Mouse (Mus musculus) erythroid progenitor cell, adult 5-6 weeks (primary cell): ENCODE results near the gene Ociad1. TPM values are rescaled to one million over a fixed set of nuclear protein-coding genes. Genes with fewer than 3 reads are reported as not detected.
"Not testable (repeated sequence)": the region's sequence is repeated elsewhere in the genome, so short reads cannot be mapped to it uniquely, and the experiment has no call there.

ENCODE experiments used
- ATAC-seq: replicated peaks from 2 replicates; pipeline ENCODE4 v1.8.0; 2016; ENCODE audit warnings: moderate number of reproducible peaks, mild to moderate bottlenecking, moderate TSS enrichment, inconsistent platforms; ENCODE audit not compliant: poor library complexity, low FRiP score, severe bottlenecking
- total RNA-seq, 2 experiments: library from RNA; stranded (forward) in 1 of 2; stranded (reverse) in 1 of 2; fragments of 150-400 nt in 1 of 2; fragments of 186-747, 209-891 nt in 1 of 2; gene quantifications; 2 replicates each; pipeline versions ENCODE4 v1.2.3 to v1.2.4; 2015 to 2017; ENCODE audit warnings: low replicate concordance in 2 of 2

Gene Ociad1
- total RNA-seq, 2 experiments from 2014 or later: 108 to 187 TPM

DNA sequence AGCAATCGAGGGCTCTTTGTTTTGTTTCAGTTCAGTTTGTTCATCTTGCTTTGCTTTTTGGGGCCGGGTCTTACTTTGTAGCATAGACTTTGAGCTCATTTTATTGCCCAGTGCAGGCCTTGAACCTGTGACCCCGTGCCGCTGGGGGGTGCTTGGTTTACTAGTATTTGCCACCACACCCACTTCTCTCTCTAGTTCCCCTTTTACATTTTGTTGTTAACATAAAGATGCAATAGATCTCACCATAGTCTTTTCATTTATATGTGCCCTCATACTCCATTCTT, 12.1 kb upstream of the Ociad1 start:
- no peak for ATAC-seq

DNA sequence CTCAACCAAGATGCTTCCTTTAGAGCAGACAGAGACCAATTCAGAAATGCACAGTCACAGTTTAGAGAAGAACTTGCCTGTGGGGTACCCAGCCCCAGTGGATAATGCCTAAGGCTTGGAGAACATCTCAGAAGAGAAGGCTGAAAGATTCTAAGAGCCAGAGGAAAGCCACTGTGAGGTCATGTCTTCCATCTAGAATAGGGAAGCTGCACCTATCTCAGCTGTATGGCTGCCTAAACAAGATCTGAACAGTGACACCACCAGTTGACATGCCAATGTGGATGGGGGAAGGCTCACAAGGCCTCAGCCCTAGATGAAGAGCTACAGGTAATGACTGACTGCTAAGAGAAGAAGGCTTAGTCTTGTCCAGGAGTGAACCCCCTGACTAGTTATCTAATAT, 8.5 kb upstream of the Ociad1 start:
- ATAC-seq: no peak

DNA sequence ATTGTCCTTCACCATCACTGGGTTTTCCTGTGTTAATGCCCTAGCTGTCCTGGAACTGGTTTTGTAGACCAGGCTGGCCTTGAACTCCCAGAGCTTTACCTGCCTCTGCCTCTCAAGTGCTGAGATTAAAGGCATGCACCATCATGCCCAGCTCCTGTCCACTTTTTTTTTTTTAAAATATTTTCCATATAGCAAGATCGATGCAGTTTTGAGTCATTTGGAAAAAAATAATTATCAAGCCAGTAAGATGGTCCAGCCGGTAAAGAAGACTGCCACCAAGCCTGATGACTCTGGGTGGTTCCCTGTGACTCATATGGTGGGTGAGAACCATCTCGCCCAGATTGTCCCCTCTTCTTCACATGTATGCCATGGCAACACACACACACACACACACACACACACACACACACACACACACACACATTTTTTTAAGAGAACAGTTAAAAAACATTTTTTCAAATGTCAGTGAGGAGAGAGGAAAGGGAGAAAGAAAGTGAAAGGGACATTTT, 7.1 kb upstream of the Ociad1 start:
- no peak for ATAC-seq

DNA sequence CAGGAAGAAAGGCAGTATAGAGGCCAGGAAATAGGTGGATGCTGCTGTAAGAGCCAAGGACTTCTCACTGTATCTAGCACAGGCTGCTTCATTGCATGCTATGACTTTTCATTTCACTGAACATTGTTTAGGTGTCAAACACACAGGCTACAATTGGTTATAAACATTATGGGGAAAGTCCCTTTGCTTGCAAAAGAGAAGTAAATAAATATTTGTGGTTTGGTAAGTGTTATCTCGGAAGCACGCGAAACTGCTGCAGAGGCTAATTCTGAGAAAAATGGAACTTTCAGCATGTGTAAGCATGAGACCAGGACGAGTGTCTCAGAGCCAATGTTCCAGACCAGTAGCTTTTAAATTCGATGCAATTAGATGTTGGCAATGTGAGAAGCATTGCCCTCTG, 6.0 kb upstream of the Ociad1 start:
- ATAC-seq: no peak

DNA sequence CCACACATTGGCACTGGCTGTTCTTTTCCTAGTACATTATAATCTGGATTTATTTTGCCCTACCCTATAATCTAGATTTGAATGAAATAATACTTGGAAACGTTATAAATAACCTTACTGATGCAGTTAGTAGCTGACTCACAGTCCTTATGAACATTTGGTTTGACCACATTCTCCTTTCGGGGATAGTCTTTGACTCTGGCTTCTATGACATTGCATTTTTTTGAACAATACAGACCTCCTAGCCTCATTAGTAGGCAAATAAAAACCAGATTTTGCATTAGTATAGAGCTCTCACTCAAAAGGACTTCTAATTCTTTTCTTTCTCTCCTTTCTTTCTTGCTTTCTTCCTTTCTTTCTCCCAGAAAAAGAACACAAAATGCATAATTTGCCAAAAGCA, 2.7 kb upstream of the Ociad1 start:
- ATAC-seq: no peak

DNA sequence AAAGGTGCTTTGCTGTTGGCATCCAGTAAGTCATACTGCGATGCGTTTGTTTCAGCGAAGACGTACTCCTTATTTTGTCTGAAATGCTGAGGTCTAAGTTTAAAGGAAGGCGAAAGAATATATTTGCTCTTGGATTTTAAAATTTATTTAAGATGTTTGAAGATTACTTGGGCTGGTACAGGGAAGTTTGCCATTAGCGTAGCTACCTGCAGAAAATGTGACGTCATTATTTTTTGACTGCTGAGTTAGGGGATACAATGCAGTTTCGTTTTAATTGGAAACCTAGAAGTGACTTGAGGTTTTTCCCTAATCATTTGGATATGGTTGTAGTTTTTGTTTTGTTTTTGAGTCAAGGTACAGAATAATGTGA, 859 bp downstream of the Ociad1 start:
- ATAC-seq: no peak

DNA sequence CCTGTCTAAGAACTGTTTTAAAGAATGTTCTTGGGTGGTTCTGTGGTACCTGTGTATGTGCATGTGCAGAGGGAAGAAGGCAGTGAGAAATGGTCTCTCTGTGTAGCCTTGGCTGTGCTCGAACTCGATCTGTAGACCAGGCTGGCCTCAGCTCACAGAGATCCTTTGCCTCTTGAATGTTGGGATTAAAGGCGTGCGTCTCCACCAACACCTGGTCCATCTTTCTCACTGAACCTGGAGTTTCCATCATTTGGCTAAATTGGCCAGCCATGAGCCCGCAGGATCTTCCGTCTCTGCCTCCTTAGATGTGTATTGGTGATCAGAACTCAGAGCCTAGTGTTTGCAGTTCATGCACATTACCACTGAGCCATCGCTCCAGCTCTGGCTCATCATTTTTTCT, 2.4 kb downstream of the Ociad1 start:
- no peak for ATAC-seq

DNA sequence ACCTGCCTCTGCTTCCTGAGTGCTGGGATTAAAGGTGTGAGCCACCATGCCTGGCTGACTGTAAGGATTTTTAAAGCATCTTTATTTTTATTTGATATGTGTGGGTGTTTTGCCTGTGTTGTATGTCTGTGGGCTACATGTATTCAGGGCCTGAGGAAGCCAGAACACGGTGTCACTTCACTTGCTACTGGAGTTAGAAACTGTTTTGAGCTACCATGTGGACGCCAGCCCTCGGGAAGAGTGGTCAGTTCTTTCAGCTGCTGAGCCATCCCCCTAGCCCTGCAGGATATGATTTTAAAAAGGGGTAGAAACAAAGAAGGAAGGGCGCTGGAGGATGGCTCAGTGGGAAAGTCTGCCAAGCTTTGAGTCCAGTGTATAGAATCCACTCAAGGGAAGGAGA, 3.3 kb downstream of the Ociad1 start:
- ATAC-seq: no peak

DNA sequence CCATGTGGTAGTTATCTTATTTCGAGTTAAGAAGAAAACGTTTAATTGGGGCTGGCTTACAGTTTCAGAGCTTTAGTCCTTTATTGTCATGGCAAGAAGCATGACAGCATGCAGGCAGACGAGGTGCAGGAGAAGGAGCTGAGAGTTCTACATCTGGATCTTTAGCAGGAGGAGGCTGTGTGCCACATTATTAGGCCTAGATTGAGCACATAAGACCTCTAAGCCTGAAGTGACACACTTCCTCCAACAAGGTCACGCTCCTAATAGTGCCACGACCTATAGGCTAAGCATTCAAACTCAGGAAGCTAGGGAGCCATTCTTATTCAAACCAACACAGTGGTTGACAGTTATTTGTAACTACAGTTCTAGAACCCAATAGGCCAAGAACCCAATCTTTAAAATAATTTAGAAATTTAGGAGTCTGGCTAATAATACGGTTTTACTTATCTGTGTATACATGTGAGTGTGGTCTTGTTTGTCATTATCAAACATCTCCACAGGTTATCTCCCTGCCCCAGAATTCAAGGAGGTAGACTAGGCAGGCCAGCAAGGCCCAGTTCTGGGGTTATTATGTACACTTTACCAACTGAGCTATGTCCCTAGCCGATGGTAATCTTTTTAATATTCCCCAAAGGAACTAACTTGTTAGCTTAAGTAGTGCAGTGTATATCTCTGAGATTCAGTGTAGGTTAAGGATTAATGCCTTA, 9.2 kb downstream of the Ociad1 start:
- ATAC-seq: peak; percentile 55

DNA sequence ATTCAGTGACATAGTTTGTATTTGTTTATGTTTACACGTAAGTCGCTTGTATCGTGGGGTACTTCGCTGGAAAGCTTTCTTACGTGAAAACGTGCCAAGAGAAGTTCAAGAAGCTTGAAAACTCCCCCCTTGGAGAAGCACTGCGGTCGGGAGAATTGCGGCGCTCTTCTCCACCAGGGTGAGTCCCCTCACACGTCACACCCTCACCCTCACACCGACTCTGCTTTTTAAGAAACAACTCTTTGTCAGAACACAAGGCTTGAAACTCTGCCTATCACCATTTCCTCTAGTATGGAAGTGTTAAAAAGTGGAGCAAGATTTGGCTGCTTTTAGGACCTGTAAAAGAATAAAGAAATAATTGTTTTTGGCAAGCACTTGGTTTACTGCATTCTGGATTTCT, 11.9 kb downstream of the Ociad1 start:
- no peak for ATAC-seq

DNA sequence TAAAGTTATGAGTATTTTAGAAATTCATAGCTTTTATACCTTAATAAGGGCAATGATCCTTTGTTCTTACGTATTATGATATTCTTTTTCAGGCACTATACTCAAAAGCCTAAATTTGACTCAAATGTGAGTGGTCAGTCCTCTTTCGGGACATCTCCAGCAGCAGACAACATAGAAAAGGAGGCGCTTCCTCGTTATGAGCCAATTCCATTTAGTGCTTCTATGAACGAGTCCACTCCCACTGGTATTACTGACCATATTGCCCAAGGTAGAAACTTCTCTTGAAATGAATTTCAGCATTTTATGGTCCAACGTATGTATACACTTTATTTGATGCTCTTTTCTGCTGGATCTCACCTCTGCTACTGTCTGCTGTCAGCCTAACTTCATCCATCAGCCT, 13.9 kb downstream of the Ociad1 start:
- no peak for ATAC-seq

DNA sequence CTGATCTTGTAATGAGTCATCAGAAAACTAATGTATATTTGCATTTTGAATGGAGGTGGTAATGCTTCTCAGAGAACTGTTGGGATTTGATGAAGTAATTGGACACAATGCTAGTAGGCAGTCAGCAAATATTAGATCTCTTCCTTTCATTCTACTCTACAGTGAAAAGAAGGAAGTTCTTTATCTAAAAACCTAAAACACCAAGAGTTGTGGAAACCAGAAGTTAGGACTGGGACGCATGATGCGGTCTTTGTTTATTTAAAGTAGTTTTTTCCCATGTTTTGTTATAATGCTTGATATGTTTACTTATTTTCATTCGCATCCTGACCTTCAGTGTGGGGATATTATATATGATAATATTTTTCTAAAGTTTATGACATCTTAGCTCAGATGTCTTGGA, 14.7 kb downstream of the Ociad1 start:
- ATAC-seq: no peak

DNA sequence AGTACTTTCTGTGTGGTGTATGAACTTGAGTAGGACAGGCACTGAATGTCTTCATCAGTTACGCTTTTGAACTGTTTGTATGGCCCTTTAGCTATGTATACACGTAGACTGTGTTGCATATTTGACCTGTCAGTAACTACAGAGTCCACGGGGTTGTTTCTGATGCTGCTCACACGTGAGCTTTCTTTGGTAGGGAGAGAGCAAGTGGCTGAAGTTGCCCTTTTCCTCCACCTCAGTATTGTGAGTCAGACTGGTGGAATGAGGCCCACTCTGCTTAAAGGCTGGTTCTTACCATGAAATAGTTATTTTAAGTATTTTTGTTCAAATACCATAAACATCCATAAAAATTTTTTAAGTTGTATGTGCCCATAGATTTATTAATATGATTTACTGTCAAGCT, 16.9 kb downstream of the Ociad1 start:
- no peak for ATAC-seq

DNA sequence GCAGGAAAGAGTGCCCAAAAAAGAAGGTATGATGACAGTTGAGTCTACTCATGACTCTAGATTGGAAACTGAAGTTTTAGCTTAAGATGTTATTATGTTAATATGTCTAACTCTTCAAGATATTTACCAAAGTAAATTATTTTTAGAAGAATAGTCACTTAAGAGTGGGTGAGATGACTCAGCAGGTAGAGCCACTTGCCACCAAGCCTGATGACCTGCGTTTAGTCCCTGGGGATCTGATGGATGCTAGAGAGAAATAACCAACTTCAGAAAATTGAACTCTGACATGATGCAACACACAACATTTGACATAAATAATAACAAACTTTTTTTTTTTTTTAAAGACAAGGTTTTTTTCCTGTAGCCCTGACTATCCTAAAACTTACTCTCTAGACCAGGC, 17.8 kb downstream of the Ociad1 start:
- ATAC-seq: no peak

DNA sequence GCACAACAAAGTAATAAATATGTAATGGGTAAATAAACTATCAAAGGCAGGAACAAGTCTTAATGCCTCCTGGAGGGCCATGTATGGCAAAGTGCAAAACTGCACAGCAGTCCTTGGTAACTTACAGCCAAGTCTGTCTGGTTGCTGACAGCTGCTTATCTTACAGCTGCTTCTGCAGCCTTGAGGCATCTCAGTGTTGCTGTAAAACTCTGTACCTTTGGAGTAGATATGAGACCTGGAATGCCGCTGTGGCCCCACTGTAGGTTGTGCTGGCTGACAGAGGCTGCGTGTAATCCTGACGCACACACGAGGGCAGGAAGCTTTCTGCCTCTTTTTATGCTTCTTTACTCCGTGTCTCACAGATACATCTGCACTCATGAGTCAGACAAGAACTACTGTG, 18.9 kb downstream of the Ociad1 start:
- ATAC-seq: peak; percentile 96

DNA sequence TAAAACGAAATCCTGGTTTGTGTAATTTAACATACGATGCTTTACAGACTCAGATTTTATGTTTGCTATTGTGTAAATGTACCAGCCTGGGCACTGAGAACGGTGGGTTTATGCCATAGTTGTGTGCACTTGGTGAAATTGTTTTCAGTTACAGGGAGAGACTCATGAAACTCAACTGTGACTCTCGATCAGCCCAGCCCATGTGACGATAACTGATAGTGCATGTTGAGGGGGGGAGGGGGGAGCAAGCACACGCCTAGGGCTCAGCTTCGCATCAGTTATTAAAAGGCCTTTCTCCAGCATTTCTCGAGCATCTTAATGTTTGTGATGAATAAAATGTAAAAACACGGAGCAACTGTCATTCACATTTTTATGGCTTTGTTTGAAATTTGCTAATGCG, 21.0 kb downstream of the Ociad1 start:
- peak; percentile 79 for ATAC-seq

DNA sequence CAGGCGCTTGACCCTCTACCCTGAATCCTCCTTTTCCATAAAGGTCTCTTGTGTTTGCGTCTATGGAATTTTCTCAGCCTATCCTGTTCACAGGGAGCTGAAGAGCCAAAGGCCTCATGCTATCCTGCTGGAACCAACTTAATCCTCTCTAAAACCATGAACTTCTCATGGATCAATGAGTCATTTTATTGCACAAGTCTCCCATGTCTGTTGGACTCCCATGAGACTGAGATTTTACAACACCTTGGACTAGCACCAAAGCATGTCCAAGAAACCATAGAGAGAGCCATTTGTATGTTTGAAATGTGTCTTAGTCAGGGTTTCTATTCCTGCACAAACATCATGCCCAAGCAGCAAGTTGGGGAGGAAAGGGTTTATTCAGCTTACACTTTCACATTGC, 22.1 kb downstream of the Ociad1 start:
- no peak for ATAC-seq

DNA sequence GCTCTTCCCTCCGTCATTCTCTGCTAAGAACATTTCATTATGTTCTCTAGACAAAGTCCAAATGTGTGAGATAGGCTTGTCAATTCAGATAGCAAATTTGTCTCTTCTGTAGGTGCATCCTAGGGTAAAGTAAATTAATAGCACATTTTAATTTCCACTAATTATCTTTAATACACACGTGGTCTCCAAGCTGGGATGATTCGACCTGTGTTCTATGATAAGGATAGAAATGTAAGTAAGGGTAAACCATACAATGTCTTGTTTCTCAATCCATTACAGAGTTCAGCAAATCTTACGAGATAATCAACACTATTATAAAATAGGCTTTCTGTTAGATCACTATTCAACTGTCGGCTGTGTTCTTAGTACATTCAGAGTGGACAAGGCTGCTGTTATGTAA, 26.7 kb downstream of the Ociad1 start:
- peak; percentile 64 for ATAC-seq

DNA sequence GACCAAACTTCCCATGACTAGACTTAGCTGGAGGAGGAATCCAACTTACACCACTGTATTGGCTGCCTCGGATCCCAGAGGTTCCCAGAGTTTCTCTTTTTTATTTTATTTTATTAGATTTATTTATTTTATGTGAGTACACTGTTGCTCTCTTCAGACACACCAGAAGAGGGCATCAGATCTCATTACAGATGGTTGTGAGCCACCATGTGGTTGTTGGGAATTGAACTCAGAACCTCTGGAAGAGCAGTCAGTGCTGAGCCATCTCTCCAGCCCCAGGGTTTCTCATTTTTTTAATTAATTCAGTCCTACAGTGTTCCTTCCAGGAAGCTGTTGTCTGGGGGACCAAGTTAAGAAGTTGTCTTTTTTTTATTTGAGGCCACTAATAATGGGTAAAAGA, 30.1 kb downstream of the Ociad1 start:
- not testable (repeated sequence) for ATAC-seq

DNA sequence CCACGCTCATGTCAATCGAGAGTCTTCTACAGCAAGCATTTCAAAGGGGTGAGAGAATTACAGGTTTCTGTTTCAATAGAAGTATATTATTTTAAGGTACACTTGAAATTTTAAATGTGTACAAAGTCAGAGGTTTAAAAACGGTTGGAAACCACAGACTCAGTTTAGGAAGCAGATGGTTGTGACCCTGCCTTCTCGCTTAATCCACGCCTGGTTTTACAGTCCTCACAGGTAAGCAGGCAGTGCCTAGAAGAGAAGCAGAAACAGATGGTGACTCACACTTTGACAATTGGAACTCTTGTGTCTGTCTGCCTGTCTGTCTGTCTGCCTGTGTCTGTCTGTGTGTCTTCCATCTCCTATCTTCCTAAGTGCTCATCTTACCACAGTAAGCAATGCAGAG, 31.0 kb downstream of the Ociad1 start:
- ATAC-seq: no peak

DNA sequence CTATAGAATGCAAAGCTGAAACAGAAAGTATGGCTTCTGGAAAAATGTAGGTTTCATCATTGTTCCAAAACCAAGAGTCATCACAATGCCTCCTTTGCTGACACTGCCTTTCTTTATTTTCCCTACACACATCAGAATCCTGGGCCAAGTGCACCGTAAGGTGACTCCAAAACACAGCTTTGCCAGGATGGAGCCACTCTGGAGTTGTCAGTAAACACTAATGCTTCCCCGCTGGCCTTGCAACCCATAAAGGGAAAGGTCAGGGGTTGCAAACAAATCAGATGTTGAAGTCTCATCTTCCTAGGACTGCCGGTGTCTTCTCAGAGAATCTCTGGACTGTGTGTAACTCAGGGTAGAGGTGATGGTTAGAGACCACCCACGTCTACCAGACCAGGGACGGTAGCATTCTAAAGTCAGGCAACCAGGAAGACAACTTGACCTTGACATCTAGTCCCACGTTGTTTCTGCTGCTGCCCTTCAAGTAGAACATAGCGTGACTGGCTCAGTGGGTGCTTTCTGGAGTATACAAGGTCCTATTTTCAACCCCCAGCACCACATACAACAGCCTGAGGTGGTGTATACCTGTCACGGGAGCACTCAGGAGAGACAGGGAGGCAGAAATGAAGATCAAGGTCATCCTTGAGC, 32.1 kb downstream of the Ociad1 start:
- ATAC-seq: no peak

DNA sequence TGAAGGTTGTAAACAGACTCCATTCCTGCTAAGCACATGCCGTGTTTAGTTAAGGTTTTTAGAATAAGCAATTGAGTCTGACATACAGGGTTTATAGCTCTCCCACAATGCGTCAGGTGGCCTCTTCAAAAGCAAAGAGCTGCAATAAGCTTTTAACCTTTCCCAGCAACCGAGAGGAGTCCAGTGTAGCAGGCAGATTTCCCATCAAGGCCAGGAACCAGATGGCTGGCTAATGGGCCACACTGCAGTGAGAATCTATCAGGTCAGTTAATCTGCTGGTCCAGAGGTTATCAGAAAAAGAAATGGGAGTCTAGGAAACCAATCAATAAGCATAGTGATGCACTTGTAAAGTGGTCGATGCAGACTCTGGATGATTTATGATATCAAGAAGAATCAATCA, 38.4 kb downstream of the Ociad1 start:
- ATAC-seq: no peak
